Mouse (Mus musculus): Measurements from ENCODE around the gene Dus2.

The Dus2 gene

GRCm38 (mm10) chr8:106044151-106044550 lies 53.0 kb downstream of the Dus2 start:
- no peak for DNase-seq (ENCODE audit: low spot score in 2 of 2)

GRCm38 (mm10) chr8:106046872-106047559 lies 55.9 kb downstream of the Dus2 start:
- DNase-seq (ENCODE audit: low spot score in 2 of 2): no peak

GRCm38 (mm10) chr8:106047854-106048630 lies 56.9 kb downstream of the Dus2 start:
- no peak for DNase-seq (ENCODE audit: low spot score in 2 of 2)

DNA sequence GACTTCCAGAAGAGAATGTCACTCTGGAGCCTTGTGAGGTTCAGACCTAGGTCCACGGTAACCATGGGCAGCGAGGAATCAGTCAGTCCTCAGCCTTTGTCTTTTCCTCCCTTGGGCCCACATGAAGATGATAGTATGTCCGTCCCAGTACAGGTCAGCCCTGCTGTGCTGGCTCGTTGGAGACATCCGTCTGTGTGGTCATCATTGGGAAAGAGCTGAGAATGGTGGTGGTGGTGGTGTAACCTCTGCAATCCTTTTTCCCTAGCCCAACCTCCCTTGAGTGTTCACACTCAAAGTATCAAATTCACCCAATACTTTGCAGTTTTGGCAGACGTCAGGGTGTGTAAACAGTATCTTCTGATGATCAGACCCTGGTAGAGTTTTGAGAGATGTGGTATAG lies 58.7 kb downstream of the Dus2 start:
- DNase-seq (ENCODE audit: low spot score in 2 of 2): no peak

GRCm38 (mm10) chr8:106051068-106051467 lies 59.9 kb downstream of the Dus2 start:
- DNase-seq (ENCODE audit: low spot score in 2 of 2): no peak

DNA sequence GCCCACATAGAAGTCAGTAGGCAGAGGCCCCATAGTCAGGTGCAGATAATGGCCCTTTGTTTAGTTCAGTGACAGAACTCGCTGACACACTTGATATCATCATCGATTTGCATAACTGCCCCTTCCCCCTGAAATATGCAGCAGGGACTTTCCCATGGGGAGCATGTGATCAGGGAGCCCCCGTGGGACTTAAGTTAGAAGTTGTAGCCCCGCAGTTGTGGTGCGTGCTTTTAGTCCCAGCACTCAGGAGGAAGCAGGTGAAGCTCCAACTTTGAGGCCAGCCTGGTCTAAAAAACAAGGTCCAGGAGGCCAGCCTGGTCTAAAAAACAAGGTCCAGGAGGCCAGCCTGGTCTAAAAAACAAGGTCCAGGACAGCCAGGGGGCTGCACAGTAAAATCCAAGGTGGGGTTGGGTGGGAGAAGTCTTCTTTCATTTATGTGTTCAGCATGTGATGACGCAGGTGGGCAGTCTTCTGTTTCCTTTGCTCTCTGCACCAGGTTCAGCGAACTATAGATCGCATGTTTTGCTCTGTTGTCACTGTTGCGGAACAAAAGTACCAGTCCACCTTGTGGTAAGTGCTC lies 61.5 kb downstream of the Dus2 start:
- no peak for DNase-seq (ENCODE audit: low spot score in 2 of 2)

GRCm38 (mm10) chr8:106054190-106054811 lies 63.2 kb downstream of the Dus2 start:
- no peak for DNase-seq (ENCODE audit: low spot score in 2 of 2)

- DNase-seq (ENCODE audit: low spot score in 2 of 2): no peak
Measured at GRCm38 (mm10) chr8:106055038-106055437, 63.9 kb downstream of the Dus2 start.

DNA sequence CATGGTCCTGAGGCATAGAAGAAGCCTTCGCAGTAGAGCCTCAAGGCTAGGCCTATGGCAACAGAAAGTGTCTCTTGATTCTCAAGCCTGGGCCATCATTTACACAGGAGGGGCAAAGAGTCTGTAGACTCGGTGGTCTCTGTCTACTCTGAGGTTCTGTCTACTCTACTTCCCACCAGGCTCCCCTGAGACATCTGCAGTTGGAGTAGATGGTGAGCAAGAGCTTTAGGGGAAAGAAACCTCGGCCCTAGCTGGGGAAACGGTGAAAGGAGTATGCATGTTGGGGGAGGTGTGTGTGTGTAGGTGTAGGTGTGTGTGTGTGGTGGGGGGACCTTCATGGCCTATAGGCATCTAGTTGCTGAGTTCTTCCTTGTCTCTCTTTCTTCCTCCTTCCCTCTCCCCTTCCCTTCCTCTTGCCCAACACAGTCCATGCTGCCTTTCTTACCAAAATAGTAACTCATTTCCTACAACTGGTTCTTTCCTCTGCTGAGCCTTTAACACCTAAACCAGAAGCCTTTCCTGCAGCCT lies 65.4 kb downstream of the Dus2 start:
- no peak for DNase-seq (ENCODE audit: low spot score in 2 of 2)

- peak; percentile 92 to 93 for DNase-seq (ENCODE audit: low spot score in 2 of 2)
Measured at GRCm38 (mm10) chr8:106058731-106059612, 67.8 kb downstream of the Dus2 start, which contains the start of gene Nfatc3. Gene Nfatc3 (plus strand): TSS chr8:106058840.

DNA sequence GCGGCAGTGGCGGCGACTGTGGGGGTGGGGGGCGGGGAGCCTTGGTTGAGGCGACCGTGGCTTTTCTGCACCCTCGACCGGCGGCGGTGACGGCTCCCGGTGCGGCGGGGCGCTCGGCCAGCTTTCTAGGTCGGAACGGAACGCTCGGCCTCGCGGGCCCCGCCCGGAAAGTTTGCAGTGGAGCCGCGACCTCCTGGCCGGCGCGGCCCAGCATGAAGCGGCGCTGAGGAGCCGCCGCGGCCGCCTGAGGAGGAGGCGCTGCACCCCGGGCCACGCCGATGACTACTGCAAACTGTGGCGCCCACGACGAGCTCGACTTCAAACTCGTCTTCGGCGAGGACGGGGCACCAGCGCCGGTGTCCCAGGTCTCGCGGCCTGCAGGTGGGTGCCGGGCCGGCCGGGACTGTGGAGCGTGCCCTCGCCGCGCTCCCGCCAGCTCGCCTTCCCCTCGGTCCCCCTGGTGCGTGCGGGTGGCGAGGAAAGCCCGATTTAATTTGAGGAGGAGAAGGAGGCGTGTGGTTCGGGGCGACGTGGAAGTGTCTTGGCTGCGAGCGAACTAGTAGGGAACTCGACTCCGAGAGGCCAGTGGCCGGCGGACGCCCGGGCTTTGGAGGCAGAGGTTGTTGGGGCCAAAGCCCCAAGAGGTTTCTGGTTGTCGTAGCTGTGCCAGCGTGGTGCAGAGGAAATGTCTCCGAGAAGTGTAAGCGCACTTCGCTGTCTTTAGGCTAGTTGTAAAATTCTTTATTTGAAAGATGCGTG lies 68.7 kb downstream of the Dus2 start:
- DNase-seq (ENCODE audit: low spot score in 2 of 2): peak in 1 of 2 experiments; percentile 44

- no peak for DNase-seq (ENCODE audit: low spot score in 2 of 2)
Measured at GRCm38 (mm10) chr8:106060521-106060920, 69.4 kb downstream of the Dus2 start.

- DNase-seq (ENCODE audit: low spot score in 2 of 2): no peak
Measured at GRCm38 (mm10) chr8:106061686-106062085, 70.5 kb downstream of the Dus2 start.

DNA sequence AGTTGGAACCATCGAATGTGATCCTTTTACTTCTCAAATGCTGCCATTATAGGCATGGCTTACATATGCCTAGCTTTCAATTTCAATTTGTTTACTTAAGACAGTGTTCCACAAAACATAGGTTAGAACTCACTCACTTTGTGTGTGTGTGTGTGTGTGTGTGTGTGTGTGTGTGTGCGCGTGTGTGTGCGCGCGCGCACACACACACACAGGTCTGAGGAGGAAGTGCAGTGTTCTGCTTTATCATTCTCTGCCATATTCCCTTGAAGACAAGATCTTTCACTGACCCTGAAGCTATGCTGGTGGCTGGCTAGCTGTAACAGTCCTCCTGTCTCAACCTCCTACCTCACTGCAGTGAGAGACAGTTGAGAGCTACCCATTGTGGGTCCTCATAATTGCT lies 71.9 kb downstream of the Dus2 start:
- no peak for DNase-seq (ENCODE audit: low spot score in 2 of 2)

DNA sequence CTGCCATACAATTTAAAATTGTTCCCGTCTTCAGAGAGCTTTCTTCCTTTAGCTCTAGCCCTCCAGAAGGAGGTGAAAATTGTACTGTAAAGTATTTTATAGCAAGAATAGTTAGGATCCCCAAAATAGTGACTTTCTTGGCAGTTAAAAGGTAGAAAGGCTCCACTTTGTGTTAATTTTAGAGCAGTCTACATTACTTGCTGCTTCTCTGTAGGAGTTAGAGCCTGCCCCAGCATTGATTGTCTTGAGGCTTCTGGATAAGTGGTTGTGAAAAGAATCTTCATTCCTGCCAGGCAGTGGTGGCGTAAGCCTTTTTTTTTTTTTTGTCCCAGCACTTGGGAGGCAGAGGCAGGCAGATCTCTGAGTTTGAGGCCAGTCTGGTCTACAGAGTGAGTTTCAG lies 75.6 kb downstream of the Dus2 start:
- DNase-seq (ENCODE audit: low spot score in 2 of 2): no peak

- DNase-seq (ENCODE audit: low spot score in 2 of 2): no peak
Measured at GRCm38 (mm10) chr8:106069565-106069964, 78.4 kb downstream of the Dus2 start.

GRCm38 (mm10) chr8:106072113-106072512 lies 81.0 kb downstream of the Dus2 start:
- DNase-seq (ENCODE audit: low spot score in 2 of 2): no peak

DNA sequence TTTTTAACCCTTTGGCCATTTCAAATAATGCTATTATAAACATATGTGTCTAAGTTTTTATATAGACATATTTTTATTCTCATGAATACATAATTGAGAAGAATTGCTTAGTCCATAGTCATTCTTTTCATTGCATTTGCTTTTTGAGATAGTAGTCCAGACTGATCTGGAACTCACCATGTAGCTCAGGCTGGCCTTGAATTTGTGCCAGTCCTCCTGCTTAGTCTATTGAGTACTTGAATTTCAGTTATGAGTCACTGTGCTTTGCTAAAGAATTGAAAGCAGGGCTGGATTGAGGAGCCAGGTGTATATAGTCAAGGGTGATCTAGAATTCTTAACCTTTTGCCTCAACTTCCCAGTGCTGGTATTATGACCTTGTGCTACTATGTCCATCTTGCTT lies 83.1 kb downstream of the Dus2 start:
- DNase-seq (ENCODE audit: low spot score in 2 of 2): no peak

DNA sequence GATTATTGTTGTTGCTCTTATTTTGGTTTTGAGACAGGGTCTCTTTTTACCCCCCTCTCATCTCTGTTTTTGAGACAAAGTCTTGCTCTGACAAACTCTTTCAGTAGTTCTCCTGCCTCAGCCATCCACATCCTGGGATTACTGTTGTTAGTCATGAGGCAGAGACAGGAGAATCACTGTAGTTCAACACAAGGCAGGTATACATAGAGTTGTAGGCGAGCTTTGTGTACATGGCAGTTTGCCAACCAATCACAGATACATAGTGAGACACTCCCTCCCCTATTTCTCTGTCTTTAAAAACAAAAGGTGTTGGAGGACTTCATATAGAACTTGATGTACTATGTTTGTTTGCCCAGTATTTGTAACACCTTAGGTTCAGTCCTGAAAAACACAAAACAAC lies 83.5 kb downstream of the Dus2 start:
- DNase-seq (ENCODE audit: low spot score in 2 of 2): no peak

DNA sequence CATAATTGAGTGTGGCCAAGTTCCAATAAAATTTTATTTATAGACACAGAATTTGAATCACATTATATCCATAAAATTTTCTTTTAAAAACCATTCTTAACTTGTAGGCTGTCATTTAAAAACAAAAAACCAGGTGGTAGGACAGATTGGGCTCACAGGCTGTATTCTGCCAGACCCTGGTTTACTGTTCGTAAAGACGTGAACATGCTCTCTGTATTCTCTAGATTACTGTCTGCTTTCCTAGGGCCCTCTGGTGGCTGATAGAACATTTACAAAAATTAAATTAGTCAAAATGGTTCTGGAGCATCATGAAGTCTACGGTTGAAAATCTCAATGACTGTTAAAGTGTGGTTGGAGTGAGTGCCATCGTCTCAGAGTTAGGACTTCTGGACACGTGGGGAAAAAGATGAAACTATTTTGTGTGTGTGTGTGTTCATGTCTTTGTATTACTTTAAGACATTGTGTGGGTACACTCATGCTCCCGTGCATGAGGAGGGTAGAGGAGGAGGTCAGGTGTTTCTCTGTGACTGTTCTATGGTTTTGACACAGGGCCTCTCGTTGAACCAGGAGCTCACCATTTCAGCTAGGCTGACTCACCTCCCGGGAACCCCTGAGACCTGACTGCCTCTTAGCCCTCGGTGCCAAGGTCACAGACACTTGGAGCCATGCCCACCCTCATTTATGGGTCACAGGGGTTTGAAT lies 84.2 kb downstream of the Dus2 start:
- no peak for DNase-seq (ENCODE audit: low spot score in 2 of 2)
